8 mouse cellular contexts compared by ENCODE assay signal in the genomic region with DNA sequence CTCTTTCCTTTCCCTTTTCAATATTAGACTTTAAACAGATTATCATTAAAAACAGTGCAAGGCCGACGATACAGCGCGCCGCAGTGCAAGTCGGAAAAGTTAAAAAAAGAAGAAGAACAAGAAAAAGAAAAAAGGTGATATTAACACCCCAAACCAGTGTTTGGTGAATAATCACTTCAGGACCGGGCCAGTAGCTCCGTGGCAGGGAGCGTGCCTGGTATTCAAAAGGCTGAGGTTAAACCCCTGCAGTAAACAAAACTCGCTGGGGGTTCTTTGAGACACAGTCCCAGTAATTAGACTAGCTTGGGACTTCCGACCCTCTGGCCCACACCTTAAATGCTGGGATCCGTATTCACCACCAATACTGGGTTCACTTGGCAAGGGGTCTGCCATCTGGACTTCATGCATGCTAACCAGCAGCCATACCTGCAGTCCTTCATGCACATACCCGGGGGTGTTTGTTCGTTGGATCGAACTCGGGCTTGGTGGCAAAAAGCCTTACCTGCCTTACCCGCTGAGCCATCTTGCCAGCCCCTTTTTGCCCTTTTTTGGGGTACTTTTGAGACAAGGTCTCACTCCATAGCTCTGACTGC. TPM values are rescaled to one million over a fixed set of nuclear protein-coding genes. Genes with fewer than 3 reads are reported as not detected.
DNase-seq lines count a peak whose midpoint lies in the region; ATAC-seq and TF ChIP-seq lines count a peak whose summit lies in the region.

No protein-coding gene starts in this region.

- no peak for ATAC-seq in heart, embryonic 15.5 days (replicated peaks; ENCODE audit: insufficient number of reproducible peaks, insufficient read depth, low FRiP score, low read depth)
- no peak for ATAC-seq in hindbrain, postnatal 0 days
- ATAC-seq in midbrain, embryonic 14.5 days (ENCODE audit: low FRiP score, low TSS enrichment), result no peak
- ATAC-seq in megakaryocyte progenitor cell, adult 5-6 weeks (replicated peaks; ENCODE audit: poor library complexity), result no peak

- no peak for TF ChIP-seq CTCF in hindbrain, postnatal 0 days (IDR thresholded peaks at IDR 0.05; ENCODE audit: low read depth)
- TF ChIP-seq CTCF in thymus, adult 2 months (IDR thresholded peaks at IDR 0.05; ENCODE audit: borderline replicate concordance, control insufficient read depth, extremely low read depth, insufficient read depth, low read length, poor library complexity), result no peak

- TF ChIP-seq POLR2A in thymus, adult 2 months (IDR thresholded peaks at IDR 0.05; ENCODE audit: control insufficient read depth, extremely low read depth, insufficient read depth, low read length, poor library complexity), result no peak

- peak overlapping the region; percentile 42 for H3K4me3 ChIP-seq in heart, embryonic 15.5 days
- peak overlapping the region; percentile 36 for H3K4me3 ChIP-seq in brown adipose tissue, adult 24 weeks (ENCODE audit: insufficient read depth, low read depth, low read length)
- H3K4me3 ChIP-seq in hindbrain, postnatal 0 days (ENCODE audit: low read length), result peak overlapping the region; percentile 30
- H3K4me3 ChIP-seq in midbrain, embryonic 14.5 days (replicated peaks; ENCODE audit: low read depth, low read length), result peak overlapping the region; percentile 24
- no peak overlapping the region for H3K4me3 ChIP-seq in thymus, adult 2 months (ENCODE audit: control insufficient read depth, insufficient read depth, low read length)

- peak overlapping the region; percentile 53; the same call in 1 of the 2 replicates for H3K9ac ChIP-seq in heart, embryonic 15.5 days
- no peak overlapping the region; the same call in 1 of the 2 replicates for H3K9ac ChIP-seq in hindbrain, postnatal 0 days (replicated peaks; ENCODE audit: low read length)
- H3K9ac ChIP-seq in midbrain, embryonic 14.5 days (replicated peaks; ENCODE audit: low read length), result no peak overlapping the region

- H3K36me3 ChIP-seq in heart, embryonic 15.5 days, result no peaks in the 10 kb centered on the region
- H3K36me3 ChIP-seq in hindbrain, postnatal 0 days (ENCODE audit: insufficient read depth, low read length), result no peaks in the 10 kb centered on the region
- H3K36me3 ChIP-seq in midbrain, embryonic 14.5 days (ENCODE audit: control insufficient read depth, insufficient read depth, low read length), result no peaks in the 10 kb centered on the region
- no peaks in the 10 kb centered on the region for H3K36me3 ChIP-seq in thymus, adult 2 months (ENCODE audit: control insufficient read depth, insufficient read depth, low read length)

- no peaks in the 10 kb centered on the region for H3K9me3 ChIP-seq in heart, embryonic 15.5 days (replicated peaks)
- no peaks in the 10 kb centered on the region for H3K9me3 ChIP-seq in hindbrain, postnatal 0 days (ENCODE audit: low read length)
- H3K9me3 ChIP-seq in midbrain, embryonic 14.5 days (ENCODE audit: control insufficient read depth, low read length), result no peaks in the 10 kb centered on the region

- intact Hi-C loops in heart, postnatal 14 days (cut with DNase I), result no loop called here

- peaks cover 32% of the 10 kb centered on the region for H3K4me1 ChIP-seq in heart, embryonic 15.5 days (replicated peaks)
- peaks cover 17% of the 10 kb centered on the region for H3K4me1 ChIP-seq in brown adipose tissue, adult 24 weeks (ENCODE audit: control insufficient read depth, insufficient read depth, insufficient read length, low read length)
- 0 out of 2 replicates have a peak, but pooled peaks cover 6% of the 10 kb centered on the region for H3K4me1 ChIP-seq in hindbrain, postnatal 0 days (ENCODE audit: insufficient read depth, low read length)
- H3K4me1 ChIP-seq in midbrain, embryonic 14.5 days (ENCODE audit: control insufficient read depth, insufficient read depth, low read length), result peaks cover 20% of the 10 kb centered on the region
- H3K4me1 ChIP-seq in thymus, adult 2 months (replicated peaks; ENCODE audit: control insufficient read depth, insufficient read depth, low read length), result peaks cover 40% of the 10 kb centered on the region

- WGBS in heart, embryonic 15.5 days, result 26% methylated on average over 17 of the region's 17 CpGs
- WGBS in hindbrain, postnatal 0 days, result 18% methylated on average over 17 of the region's 17 CpGs
- WGBS in midbrain, embryonic 14.5 days, result 13% methylated on average over 17 of the region's 17 CpGs
- WGBS in thymus, adult 2 months, result 54% methylated on average over 17 of the region's 17 CpGs

- no peak for DNase-seq in heart, postnatal 14 days
- no peak for DNase-seq in hindbrain, postnatal 0 days (ENCODE audit: low spot score)
- DNase-seq in midbrain, embryonic 14.5 days, result no peak
- no peak for DNase-seq in layer of hippocampus, adult 11-12 months (ENCODE audit: low spot score)
- DNase-seq in thymus, adult 2 months, result no peak

- H3K27ac ChIP-seq in heart, embryonic 15.5 days, result peak overlapping the region; percentile 82; the same call in 1 of the 2 replicates
- no peak overlapping the region for H3K27ac ChIP-seq in brown adipose tissue, adult 24 weeks (replicated peaks; ENCODE audit: low read depth, low read length)
- H3K27ac ChIP-seq in hindbrain, postnatal 0 days, result no peak overlapping the region
- 0 out of 2 replicates have a peak overlapping the region, but pooled peaks have one; percentile 32 for H3K27ac ChIP-seq in midbrain, embryonic 14.5 days (replicated peaks; ENCODE audit: low read depth, low read length)
- H3K27ac ChIP-seq in thymus, adult 2 months (ENCODE audit: control insufficient read depth, insufficient read depth, low read length), result no peak overlapping the region; the same call in 1 of the 2 replicates

- H3K27me3 ChIP-seq in heart, embryonic 15.5 days, result no peaks in the 10 kb centered on the region
- H3K27me3 ChIP-seq in hindbrain, postnatal 0 days (ENCODE audit: insufficient read depth, low read length), result no peaks in the 10 kb centered on the region
- no peaks in the 10 kb centered on the region for H3K27me3 ChIP-seq in midbrain, embryonic 14.5 days (ENCODE audit: control insufficient read depth, insufficient read depth, low read length)
- H3K27me3 ChIP-seq in thymus, adult 2 months (ENCODE audit: control insufficient read depth, insufficient read depth, low read length), result no peaks in the 10 kb centered on the region

- peak overlapping the region; percentile 79 for H3K4me2 ChIP-seq in heart, embryonic 15.5 days
- H3K4me2 ChIP-seq in hindbrain, postnatal 0 days (ENCODE audit: low read depth, low read length), result peak overlapping the region; percentile 61
- peak overlapping the region; percentile 56 for H3K4me2 ChIP-seq in midbrain, embryonic 14.5 days (ENCODE audit: low read length)

RNA-seq across cellular contexts. Expression of a gene that starts 37.8 kb away (rescaled TPM):
- polyA plus RNA-seq in heart, embryonic 15.5 days (2015; fragmentation: Nextera tagmentation; extraction: Ambion mirVana), result 3.0 and 7.0 TPM in 2 replicates
- total RNA-seq in heart, postnatal 14 days (2021), result 1 to 10 TPM; 2.3 to 2.9 TPM
- 2.1 and 3.4 TPM in 2 replicates for polyA plus RNA-seq in brown adipose tissue, adult 24 weeks (2012; ENCODE audit: insufficient read depth, insufficient read length, missing spikeins)
- total RNA-seq in hindbrain, postnatal 0 days (2014; rRNA removed), result 14.7 and 19.1 TPM in 2 replicates
- polyA plus RNA-seq in hindbrain, postnatal 0 days (2015; fragmentation: Nextera tagmentation; extraction: Ambion mirVana), result 10.3 and 10.9 TPM in 2 replicates
- 4.4 and 4.9 TPM in 2 replicates for polyA plus RNA-seq in midbrain, embryonic 14.5 days (2014; fragmentation: Nextera tagmentation; extraction: Ambion mirVana)
- polyA plus RNA-seq in thymus, adult 2 months (2012; rRNA removed), result 40.0 and 56.0 TPM in 2 replicates
- total RNA-seq in megakaryocyte progenitor cell, adult 5-6 weeks (2015), result 19.1 and 22.0 TPM in 2 replicates
- 19.6 and 28.5 TPM in 2 replicates for total RNA-seq in megakaryocyte progenitor cell, adult 5-6 weeks (2017)

RNA-seq across cellular contexts. Expression of a gene that starts 50.8 kb away (rescaled TPM):
- polyA plus RNA-seq in heart, embryonic 15.5 days (2015; fragmentation: Nextera tagmentation; extraction: Ambion mirVana), result 224 and 299 TPM in 2 replicates
- 100 to 1,000 TPM; 272 to 279 TPM for total RNA-seq in heart, postnatal 14 days (2021)
- 261 and 305 TPM in 2 replicates for polyA plus RNA-seq in brown adipose tissue, adult 24 weeks (2012; ENCODE audit: insufficient read depth, insufficient read length, missing spikeins)
- 622 and 633 TPM in 2 replicates for total RNA-seq in hindbrain, postnatal 0 days (2014; rRNA removed)
- polyA plus RNA-seq in hindbrain, postnatal 0 days (2015; fragmentation: Nextera tagmentation; extraction: Ambion mirVana), result 464 and 500 TPM in 2 replicates
- polyA plus RNA-seq in midbrain, embryonic 14.5 days (2014; fragmentation: Nextera tagmentation; extraction: Ambion mirVana), result 533 and 550 TPM in 2 replicates
- 332 and 354 TPM in 2 replicates for polyA plus RNA-seq in thymus, adult 2 months (2012; rRNA removed)
- total RNA-seq in megakaryocyte progenitor cell, adult 5-6 weeks (2015), result 85.3 and 89.2 TPM in 2 replicates
- 54.9 and 61.7 TPM in 2 replicates for total RNA-seq in megakaryocyte progenitor cell, adult 5-6 weeks (2017)

Comparison
In these comparisons a context has a peak if more than half of its experiments do, and no peak if none do; other contexts are left out.
1. H3K27ac ChIP-seq: peak in heart, embryonic 15.5 days (single experiment) and midbrain, embryonic 14.5 days (single experiment); none in brown adipose tissue, adult 24 weeks (single experiment), hindbrain, postnatal 0 days (single experiment) and thymus, adult 2 months (single experiment).
2. Peak in every context shown above with its lines, with median percentiles within 50 percentile points of each other: H3K4me2 ChIP-seq.